Mouse (Mus musculus) limb, embryonic 14.5 days (tissue): ENCODE results near the gene Atp5h. TPM values are rescaled to one million over a fixed set of nuclear protein-coding genes. Genes with fewer than 3 reads are reported as not detected.

Experiments used
- ATAC-seq: fragments of 200-750 bp; cut with Nextera tagmentation; 2 replicates; pipeline ENCODE4 v1.8.0; 2017; ENCODE audit warnings: low read depth, moderate number of reproducible peaks, moderate TSS enrichment; ENCODE audit not compliant: low FRiP score
- DNase-seq: peaks from one replicate; pipeline ENCODE4 v3.0.0-alpha.2; 2015; ENCODE audit warnings: low spot score
- H3K27ac ChIP-seq: fragments of 300-500 bp; sonication (generic); replicated peaks from 2 replicates; pipeline ENCODE4 v1.5.1; 2014; ENCODE audit warnings: low read depth, mild to moderate bottlenecking, low read length, moderate library complexity, mixed read lengths
- H3K27me3 ChIP-seq: fragments of 300-500 bp; sonication (generic); 2 replicates; pipeline ENCODE4 v1.6.1; 2014; ENCODE audit warnings: low read length, mixed read lengths; ENCODE audit not compliant: control insufficient read depth, insufficient read depth
- H3K36me3 ChIP-seq: fragments of 300-500 bp; sonication (generic); 2 replicates; pipeline ENCODE4 v1.6.1; 2014; ENCODE audit warnings: mild to moderate bottlenecking, low read length, moderate library complexity, mixed read lengths; ENCODE audit not compliant: control insufficient read depth, insufficient read depth
- H3K4me1 ChIP-seq: fragments of 300-500 bp; sonication (generic); 2 replicates; pipeline ENCODE4 v1.6.1; 2014; ENCODE audit warnings: antibody characterized with exemption, low read length, mixed read lengths; ENCODE audit not compliant: control insufficient read depth, insufficient read depth
- H3K4me2 ChIP-seq: fragments of 300-500 bp; sonication (generic); replicated peaks from 2 replicates; pipeline ENCODE4 v1.6.1; 2014; ENCODE audit warnings: low read depth, mild to moderate bottlenecking, low read length, moderate library complexity; ENCODE audit not compliant: severe bottlenecking
- H3K4me3 ChIP-seq: fragments of 300-500 bp; sonication (generic); replicated peaks from 2 replicates; pipeline ENCODE4 v1.5.1; 2014; ENCODE audit warnings: low read length
- H3K9ac ChIP-seq: fragments of 300-500 bp; sonication (generic); 2 replicates; pipeline ENCODE4 v1.6.1; 2014; ENCODE audit warnings: mild to moderate bottlenecking, low read depth, low read length, moderate library complexity; ENCODE audit not compliant: severe bottlenecking
- H3K9me3 ChIP-seq: fragments of 300-500 bp; sonication (generic); 2 replicates; pipeline ENCODE4 v1.6.1; 2016; ENCODE audit warnings: low read length; ENCODE audit not compliant: control insufficient read depth
- POLR2A ChIP-seq: fragments of 200-500 bp; IDR thresholded peaks from 2 replicates; pipeline ENCODE4 v1.8.0; 2012; ENCODE audit warnings: inconsistent platforms, mild to moderate bottlenecking, moderate library complexity, borderline replicate concordance; ENCODE audit not compliant: insufficient read depth, insufficient read length; ENCODE audit errors: extremely low read depth
- WGBS: fragments of 180-500 bp; shearing (Covaris S2); extraction: QIAGEN DNeasy Blood & Tissue Kit; methylation state at CpG from one replicate; pipeline ENCODE4 v1.1.7; 2014; 5-methylcytosine and 5-hydroxymethylcytosine counted together
- polyA plus RNA-seq, 2 experiments: library from polyadenylated mRNA; depleted of rRNA in 1 of 2; stranded (reverse) in 1 of 2; unstranded in 1 of 2; fragments of >200 nt; fragmentation: Nextera tagmentation in 1 of 2; extraction: Ambion mirVana in 1 of 2; gene quantifications; 2 replicates each; pipeline versions ENCODE4 v1.2.1 to v1.2.3; 2012 to 2014

Atp5h gene
- polyA plus RNA-seq, 2 experiments = 427 to 933 TPM

DNA sequence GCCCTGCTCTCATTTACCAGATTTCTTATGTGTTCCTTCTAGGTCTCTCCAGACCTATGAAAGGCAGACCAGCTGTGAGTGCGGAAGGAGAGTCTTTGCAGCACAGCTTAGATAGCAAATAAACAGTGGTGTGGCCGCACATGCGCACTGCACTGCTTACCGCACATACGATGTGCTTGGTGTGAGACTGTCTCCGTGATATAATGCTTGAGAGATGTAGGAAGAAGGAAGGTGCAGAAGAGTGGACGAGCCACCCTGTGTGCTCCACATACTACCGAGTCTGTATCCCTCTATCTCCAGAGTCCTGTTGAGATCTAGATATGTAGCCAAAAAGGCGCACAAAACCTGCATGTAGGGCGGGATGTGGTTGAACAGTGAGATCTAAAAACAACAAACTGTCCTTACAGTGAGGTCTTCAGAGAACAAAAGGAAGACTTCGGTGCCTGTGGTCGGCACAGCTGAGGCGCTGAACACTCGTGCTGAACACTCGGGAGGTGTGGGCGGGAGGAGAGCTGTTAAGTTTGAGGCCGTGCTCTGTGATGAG lies 12.8 kb downstream of the Atp5h start:
- H3K4me2 ChIP-seq = no peak overlapping the region
- H3K4me1 ChIP-seq = peaks cover 11% of the 10 kb centered on the region
- no peak overlapping the region for H3K4me3 ChIP-seq
- DNase-seq (no peak), ATAC-seq (no peak)
- TF ChIP-seq POLR2A = no peak
- H3K27ac ChIP-seq = no peak overlapping the region
- H3K36me3 ChIP-seq = peaks cover 39% of the 10 kb centered on the region
- H3K27me3 ChIP-seq = no peaks in the 10 kb centered on the region
- WGBS = 94% methylated on average over 17 of the region's 17 CpGs
- H3K9me3 ChIP-seq = no peaks in the 10 kb centered on the region
- H3K9ac ChIP-seq = no peak overlapping the region

DNA sequence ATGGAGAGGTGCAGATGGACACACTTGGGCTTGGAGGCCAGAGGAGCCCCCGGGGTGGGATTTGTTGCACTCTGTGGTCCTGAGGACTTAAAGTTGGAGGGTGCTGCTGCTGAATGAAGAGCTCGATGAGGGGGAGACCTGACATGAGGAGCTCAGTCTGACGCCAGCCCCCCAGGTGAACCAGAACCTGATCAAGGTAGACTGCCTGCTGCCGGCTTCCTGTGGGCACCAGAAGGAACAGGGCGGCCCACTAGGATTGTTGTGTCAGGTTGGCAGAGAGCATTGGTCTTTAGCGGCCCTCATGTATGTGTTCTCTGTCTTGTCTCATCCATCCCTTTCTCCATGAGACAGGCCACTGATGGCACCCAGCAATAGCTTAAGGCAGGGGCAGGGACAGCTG lies 14.0 kb downstream of the Atp5h start:
- H3K9me3 ChIP-seq = no peaks in the 10 kb centered on the region
- no peak overlapping the region for H3K4me2 ChIP-seq
- TF ChIP-seq POLR2A = no peak
- 99% methylated on average over 6 of the region's 6 CpGs for WGBS
- peaks cover 11% of the 10 kb centered on the region for H3K4me1 ChIP-seq
- no peak for DNase-seq
- H3K36me3 ChIP-seq = peaks cover 32% of the 10 kb centered on the region
- H3K9ac ChIP-seq = no peak overlapping the region
- no peaks in the 10 kb centered on the region for H3K27me3 ChIP-seq
- no peak overlapping the region for H3K4me3 ChIP-seq
- H3K27ac ChIP-seq = no peak overlapping the region
- no peak for ATAC-seq

DNA sequence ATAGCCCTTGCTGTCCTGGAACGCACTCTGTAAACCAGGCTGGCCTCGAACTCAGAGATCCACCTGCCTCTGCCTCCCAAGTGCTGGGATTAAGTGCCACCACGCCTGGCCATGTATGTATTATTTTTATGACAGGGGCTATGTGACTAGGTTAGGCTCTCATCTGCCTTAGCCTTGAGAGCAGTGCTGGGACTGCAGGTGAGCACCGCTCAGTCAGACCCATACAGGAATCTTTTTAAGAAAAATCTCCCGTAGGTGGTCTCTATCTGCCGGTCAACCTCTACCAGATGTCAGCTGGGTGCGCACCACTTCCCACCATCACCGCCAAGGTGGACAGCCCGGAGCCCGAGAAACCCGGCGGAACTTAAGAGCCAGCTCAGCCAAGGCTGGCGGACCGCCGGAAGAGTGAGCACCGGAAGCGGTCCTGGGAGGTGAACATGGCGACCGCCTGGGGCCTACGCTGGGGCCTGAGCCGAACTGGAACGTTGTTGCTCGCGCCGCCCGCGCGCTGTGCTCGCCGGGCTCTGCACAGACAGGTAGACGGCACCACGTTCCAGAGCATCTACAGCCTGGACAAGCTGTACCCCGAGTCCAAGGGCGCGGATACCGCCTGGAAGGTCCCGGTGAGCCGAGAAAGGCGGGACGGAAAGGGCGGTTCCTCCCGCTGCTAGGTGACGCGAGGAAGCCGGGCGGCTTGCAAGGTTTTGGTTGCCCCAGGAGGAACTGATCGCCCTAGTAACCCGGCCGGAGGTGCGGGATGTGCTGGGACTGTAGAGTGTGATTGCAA lies 16.2 kb downstream of the Atp5h start, which contains the start of gene Mrpl58:
Mrpl58 (plus strand) TSS at position 415 of the 787 bp plus-strand sequence.
- peak within 1 kb of the TSS; percentile 94 for H3K9ac ChIP-seq
- H3K9me3 ChIP-seq = no peaks in the 10 kb centered on the region
- peak within 1 kb of the TSS; percentile 78 for H3K4me2 ChIP-seq
- DNase-seq (peak; percentile 71), ATAC-seq (peak; percentile 93)
- H3K4me3 ChIP-seq = peak within 1 kb of the TSS; percentile 85
- H3K4me1 ChIP-seq = peaks cover 11% of the 10 kb centered on the region
- WGBS = 4% methylated on average over 50 of the region's 50 CpGs
- H3K27me3 ChIP-seq = no peaks in the 10 kb centered on the region
- TF ChIP-seq POLR2A = 0 out of 2 replicates have a peak, but pooled peaks have one; percentile 45
- H3K36me3 ChIP-seq = peaks cover 10% of the 10 kb centered on the region
- H3K27ac ChIP-seq = peak within 1 kb of the TSS; percentile 91

DNA sequence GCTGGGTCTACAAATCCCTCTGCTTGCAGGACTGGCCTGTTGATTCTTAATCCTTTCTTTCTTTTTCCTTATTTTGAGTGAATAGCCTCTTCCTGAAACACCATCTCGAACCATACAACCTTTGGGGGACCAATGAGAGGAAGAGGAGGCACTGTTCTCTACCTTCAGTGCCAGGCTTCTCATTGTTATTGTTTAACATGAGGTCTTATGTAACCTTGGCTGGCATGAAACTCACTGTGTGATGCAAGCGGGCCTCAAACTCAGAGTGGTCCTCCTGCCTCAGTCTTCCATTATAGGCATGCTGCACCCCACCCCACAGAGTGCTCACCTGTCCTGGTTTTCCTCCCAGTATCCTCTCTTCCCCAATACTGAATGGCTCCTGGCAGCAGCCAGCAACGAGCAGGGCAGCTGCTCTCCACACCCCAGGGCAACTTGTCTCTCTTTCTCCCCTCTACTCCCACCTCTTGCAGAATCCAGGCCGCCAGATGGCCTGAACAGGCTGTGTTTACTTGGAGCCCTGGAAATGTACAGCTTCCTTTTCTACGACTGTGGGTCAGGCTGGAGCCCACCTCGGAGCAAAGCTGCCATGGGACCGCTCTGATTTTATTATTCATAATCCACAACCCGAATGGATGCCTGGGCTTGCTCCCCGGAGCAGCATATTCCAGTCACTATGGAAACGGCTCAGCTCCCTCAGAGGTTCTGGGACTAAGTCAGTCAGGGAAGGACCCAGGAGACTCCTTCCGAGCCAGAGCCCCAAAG lies 19.0 kb downstream of the Atp5h start:
- ATAC-seq (no peak), DNase-seq (no peak)
- Histone ChIP-seq H3K4me1 (peaks cover 11% of the 10 kb centered on the region), H3K36me3 (peaks cover 4% of the 10 kb centered on the region; the same call in 1 of the 2 replicates), H3K4me3 (no peak overlapping the region), H3K4me2 (no peak overlapping the region), H3K27me3 (no peaks in the 10 kb centered on the region), H3K27ac (no peak overlapping the region), H3K9me3 (no peaks in the 10 kb centered on the region), H3K9ac (no peak overlapping the region)
- no peak for TF ChIP-seq POLR2A
- 40% methylated on average over 11 of the region's 11 CpGs for WGBS

DNA sequence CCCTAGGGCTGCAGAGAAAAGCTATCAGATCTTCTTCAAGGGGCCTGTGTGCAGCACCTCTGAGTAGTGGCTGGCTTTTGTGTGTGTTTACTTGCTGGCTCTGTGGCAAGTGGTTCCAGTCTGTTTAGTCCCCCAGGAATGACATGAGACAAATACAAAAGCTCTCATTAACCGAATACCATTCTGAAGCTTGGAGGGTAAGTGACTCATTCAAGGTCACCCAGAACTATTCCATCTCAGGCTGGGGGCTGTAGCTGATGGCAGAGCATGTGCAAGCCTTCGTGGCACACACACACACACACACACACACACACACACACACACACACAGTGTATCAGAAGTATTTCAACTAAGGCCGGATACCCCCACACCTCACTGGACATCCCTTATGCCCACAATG lies 19.6 kb downstream of the Atp5h start:
- no peak for ATAC-seq
- Histone ChIP-seq H3K4me1 (peaks cover 11% of the 10 kb centered on the region), H3K27ac (no peak overlapping the region), H3K36me3 (peaks cover 11% of the 10 kb centered on the region), H3K9me3 (no peaks in the 10 kb centered on the region), H3K4me3 (no peak overlapping the region), H3K4me2 (no peak overlapping the region), H3K9ac (no peak overlapping the region), H3K27me3 (no peaks in the 10 kb centered on the region)
- no peak for DNase-seq
- WGBS = 81% methylated on average over 3 of the region's 3 CpGs
- TF ChIP-seq POLR2A = no peak
